Mouse (Mus musculus): ENCODE measurements around the gene Prmt1.

Prmt1 gene

DNA sequence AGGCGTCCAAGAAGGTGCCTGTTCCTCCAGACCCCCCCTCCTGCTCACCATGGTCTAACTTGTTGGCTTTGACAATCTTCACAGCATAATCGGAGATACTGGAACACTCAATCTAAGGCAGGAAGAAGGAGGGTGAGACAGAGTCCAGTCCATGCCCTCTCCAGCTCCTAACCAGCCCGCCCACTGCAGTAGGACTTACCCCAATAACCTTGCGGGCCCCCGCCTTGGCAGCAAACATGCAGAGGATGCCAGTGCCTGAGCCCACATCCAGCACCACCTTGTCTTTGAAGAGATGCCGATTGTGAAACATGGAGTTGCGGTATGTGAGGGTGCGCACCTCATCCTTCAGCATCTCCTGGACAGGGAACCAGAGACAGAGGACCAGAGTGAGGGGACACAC lies 4.8 kb downstream of the Prmt1 start:
- in situ Hi-C loops (cut with MseI, MboI), result no loop called here

DNA sequence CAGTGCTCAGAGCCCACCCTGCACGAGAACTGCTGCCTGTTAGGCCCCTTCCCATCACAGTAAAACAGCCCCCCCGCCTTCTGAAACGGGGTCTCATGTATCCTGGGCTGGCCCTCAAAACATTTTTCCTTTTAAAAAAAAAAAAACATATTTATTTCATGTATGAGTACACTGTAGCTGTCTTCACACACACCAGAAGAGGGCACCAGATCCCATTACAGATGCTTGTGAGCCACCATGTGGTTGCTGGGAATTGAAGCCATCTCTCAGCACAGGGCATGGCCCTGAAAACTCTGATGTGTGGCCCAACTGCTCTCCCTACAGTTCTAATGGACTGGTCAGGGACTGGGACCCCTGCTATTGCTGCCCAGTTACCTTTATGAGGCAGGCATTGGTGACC lies 8.1 kb downstream of the Prmt1 start:
- in situ Hi-C loops (cut with MseI, MboI), result no loop called here

DNA sequence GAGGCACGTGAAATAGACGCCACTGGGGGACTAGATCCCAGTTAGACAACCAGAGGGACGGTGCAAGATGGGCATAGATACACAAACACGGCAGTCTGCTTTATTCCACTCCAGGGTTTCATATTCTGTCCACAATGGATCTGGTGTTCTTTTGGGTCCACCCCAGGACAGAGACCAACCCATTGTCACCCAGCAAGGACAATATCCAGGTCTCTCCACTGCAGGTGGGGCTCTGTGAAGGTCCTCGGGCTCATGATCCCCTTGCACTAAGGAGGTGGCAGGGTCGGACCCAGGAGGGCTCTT lies 11.3 kb downstream of the Prmt1 start:
- in situ Hi-C loops (cut with MseI, MboI), result no loop called here

DNA sequence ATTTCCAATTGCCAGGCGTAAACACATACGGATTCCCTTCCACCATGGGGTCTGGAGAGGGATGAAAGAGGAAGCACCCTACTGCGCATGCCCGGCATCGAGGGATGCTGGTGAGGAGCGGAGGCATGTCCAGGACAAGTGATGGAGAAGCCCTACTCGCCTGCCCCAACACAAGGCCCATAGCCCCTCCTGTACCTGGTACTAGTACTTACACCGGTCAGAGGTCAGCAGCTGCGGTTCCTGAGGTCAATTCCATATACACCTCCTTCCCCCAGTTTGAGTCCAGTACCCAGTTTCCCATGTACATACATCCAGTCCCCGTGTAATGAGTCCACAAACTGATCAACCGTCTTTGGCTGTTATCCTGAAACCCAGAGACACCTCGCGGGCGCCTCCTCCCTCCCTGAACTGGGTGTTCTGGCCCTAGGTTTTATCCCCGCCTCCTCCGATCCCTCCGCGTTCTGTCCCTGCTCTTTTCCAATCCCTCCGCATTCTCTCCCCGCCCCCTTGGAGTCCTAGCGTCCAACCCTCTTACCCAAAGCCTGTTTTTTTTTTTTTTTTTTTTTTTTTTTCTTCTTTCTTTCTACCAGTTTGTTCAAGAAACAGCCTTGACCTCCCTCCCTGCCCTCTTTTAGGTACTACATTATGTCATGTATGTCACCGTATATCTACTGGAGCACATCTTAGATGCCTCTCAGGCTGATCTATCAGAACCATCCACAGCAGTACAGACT lies 11.8 kb downstream of the Prmt1 start, which contains the start of gene Cpt1c:
Gene Cpt1c, minus strand, starts transcription at position 469 of the 734 bp plus-strand sequence.
- in situ Hi-C loops (cut with MseI, MboI), result no loop called here

DNA sequence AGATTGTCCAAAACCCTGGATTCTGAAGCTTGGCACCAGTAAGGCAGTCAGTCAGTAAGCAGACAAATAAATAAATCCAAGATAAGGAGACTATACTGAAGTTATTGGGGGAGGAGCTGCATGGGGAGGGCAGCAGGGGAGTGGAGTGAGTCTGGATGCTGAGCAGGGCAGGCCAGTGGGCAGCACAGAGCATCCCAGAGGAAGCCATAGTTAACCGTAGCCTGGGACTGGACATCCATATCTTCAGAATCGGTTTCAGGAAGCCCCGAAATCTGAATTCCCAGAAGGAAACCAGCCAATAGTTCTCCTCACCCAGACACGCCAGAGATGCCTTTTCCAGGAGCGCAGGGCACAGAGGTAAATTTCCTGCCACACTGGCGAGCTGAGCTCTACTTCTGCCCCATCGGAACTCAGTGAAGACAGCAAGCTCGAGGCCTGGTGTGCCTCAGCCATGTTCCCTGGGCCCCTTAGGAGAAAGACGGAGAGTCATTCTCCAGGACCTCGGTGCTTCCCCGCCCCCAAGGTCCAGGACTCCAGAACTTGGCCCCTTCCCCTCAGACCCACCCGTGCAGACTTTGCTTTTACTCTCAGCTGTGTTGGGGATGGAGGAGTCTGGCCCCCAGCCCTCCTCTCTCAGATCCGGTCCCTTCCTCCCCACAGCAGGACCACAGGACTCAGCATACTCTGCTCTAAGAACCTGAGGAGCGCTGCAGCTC lies 12.8 kb downstream of the Prmt1 start:
- in situ Hi-C loops (cut with MseI, MboI), result no loop called here

DNA sequence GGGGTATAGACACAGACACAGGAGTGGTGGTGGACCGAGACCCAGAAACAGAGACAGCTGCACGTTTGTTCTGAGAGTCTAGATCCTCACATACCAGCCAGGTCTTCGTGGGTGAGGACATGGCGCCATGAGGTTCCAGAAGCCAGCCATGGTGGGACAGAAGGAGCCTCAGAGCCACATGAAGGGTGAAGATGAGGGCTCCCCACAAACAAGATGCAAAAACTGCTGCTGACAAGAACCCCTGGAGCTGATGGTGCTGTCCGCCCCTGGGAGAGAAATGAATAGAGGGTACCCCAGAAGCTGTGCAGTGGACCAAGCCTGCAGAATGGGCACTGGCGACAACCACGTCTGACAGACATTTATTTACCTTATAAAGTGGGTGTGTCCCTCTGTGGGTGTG lies 15.2 kb downstream of the Prmt1 start:
- in situ Hi-C loops (cut with MseI, MboI), result no loop called here

DNA sequence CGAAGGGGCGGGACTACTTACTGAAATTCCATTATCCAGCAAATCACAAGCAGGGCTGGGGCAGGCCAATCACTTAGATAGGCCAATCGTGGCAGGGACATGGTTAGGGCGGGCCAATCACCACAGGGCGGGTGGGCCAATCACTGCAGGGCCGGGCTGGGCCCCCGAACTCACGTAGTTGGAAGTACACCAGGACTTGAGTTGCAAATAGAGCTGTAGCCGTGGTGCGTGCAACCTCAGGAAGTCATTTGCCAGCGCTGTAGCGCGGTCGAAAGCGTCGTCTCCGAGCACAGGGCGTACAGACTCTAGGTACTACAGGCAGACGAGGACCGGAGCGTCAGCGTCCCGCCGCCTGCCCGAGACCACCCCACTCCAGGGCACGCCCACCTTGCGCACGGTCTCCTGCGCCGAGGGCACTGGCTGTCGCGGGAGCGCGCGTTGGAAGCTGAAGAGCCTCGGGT lies 16.1 kb downstream of the Prmt1 start:
- in situ Hi-C loops (cut with MseI, MboI), result no loop called here

DNA sequence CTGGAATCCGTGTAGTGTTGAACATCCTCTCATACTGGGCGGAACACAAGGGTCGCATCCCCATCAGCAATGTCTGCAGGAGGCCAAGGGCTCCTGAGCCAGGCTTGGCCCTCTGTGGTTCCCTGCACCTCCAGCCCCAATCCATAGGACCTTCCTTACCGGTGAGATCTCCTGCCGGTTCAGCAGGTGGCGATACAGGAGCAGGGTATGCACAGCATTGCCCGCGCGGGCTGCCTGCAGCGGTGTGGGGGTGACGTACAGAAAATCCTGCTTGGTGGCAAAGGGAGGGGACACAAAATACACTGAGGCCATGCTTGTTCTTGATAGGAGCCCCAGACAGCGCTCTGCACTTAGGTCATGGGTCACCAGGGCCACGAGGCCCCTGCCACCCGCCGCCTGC lies 19.7 kb downstream of the Prmt1 start:
- in situ Hi-C loops (cut with MseI, MboI), result no loop called here

DNA sequence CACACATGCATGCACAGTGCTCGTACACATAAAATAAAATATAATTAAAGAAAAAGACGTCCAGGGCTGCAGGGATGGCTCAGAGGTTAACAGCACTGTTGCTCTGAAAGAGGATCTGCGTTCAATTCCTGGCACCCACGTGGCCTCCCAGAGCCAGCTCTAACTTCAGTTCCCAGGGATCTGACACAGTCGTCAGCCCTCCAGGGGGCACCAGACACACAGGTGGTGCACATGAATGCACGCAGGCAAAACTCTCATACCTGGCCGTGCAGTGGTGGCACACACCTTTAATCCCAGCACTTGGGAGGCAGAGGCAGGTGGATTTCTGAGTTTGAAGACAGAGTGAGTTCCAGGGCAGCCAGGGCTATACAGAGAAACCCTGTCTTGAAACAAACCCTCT lies 20.4 kb downstream of the Prmt1 start:
- in situ Hi-C loops (cut with MseI, MboI), result no loop called here

DNA sequence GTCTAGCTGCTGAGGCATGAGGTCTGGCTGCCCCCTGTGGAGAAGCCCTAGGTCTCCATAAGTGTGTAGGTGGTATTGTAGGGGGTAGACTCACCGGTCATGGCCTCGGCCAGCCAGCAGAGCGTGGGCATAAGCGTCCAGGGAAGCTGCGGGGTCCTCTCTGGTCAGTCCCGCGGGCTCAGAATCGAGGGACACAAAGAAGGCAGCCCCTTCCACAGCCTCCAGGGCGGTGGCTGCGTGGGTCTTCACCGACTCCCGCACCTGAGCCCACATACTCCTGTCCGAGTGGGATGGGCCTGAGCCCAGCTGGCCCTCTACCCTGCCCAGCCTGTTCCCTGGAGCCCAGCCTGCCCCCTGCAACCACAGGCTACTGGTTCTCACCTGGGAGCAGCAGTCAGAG lies 21.4 kb downstream of the Prmt1 start:
- in situ Hi-C loops (cut with MseI, MboI), result no loop called here

DNA sequence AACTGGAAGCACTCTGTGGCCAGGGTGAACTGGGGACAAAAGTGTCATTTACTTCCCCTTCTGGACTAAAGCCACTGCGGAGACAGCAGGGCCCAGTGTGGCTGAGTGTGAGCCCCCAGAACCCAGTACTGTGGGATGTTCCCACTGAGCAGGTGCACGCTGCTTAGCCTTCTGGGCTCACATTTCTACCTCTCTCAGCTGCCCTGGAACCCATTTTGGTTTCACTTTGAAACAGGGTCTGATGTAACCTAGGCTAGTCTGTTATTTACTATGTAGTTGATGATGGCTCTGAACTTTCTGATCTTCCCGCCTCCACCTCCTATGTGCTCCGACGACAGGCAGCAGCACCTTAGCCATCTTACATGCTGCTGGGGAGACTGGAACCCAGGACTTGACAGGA lies 23.5 kb downstream of the Prmt1 start:
- in situ Hi-C loops (cut with MseI, MboI), result no loop called here

DNA sequence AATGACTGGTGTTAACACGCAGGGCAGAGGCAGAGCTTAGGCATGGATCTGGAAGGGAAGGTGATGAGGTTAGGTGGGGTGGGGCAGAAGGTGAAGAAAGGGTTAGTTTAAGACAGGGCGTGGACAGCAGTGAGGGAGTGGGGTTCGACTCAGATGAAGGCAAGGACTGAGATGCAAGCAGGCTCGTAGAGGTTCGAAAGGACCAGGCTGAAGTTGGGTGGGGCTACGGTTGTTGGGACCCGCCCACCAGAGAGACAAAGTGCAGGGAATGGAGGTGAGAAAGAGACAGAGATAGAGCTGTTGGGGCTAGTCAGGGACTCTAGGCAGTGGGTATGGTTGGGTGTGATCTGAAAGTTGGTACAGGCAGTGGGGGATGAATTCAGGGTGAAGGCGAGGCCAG lies 24.0 kb downstream of the Prmt1 start:
- in situ Hi-C loops (cut with MseI, MboI), result no loop called here

DNA sequence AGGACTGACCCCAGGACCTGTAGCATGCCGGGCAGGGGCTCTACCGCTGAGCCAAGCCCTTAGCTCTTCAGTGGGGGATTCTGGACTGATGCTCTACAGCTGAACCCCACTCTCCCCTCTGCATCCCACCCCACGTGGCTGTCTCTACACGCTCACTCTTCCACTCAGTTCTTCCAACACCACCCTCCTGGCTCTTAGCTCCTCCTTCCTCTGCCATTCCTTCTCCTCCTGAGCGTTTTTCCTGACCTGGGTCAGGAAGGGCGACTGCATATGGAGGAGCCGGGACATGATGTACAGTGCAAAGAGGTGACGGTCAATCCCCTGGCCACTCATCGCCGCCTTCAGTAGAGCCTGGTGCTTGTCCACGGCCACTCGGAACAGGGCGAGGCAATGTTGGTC lies 25.9 kb downstream of the Prmt1 start:
- in situ Hi-C loops (cut with MseI, MboI), result no loop called here

DNA sequence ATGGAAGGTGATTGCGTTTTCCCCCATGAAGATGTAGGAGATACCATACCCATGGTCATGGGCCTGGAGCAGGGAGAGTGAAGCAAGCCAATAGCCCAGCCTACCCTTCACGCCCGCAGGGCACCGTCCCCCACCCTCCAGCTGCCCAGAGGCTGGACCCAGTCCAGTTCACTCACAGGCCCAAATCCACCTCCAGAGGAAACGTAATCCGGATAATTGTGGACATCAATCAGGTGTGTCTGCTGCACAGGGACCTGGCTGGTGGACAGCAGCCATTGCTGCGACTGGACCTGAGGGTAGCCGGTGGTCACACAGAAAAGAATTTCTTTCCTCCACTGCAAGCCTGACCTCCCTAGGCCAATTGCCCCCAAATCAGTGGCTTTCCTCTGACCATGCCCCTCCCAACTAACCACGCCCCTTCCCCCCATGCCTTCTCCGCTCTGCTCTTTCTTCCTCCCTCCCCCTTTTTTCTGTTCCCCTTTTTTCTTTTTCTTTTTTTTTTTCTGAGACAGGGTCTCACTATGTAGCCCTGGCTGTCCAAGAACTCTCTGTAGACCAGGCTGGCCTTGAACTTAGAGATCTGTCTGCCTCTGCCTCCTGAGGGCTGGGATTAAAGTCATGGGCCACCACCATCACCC lies 26.4 kb downstream of the Prmt1 start:
- in situ Hi-C loops (cut with MseI, MboI), result loop anchor here in 1 of 2 experiments (5.0 to 10.0 kb wide), 2 partner anchors 38 to 85 kb away; no protein-coding TSS in a partner anchor

DNA sequence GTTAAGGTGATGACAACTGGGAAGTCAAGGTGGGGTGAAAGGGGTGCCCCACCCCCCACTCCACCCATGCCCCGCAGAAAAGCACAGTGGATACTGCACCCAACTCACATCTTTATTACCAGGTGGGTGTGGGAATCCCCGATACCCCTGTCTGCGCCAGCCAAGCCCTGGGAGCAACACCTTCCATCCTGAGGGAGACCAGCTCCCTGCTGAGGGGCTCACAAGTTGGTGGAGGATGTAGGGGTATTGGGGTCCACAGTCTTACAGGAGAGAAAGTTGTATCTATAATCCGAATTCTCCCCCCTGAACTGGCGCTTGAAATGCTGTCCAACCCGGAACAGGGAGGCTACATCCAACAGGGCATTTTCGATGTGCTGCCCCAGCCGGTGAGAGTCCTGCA lies 27.1 kb downstream of the Prmt1 start:
- in situ Hi-C loops (cut with MseI, MboI), result loop anchor here in 1 of 2 experiments (5.0 to 10.0 kb wide), 2 partner anchors 37 to 84 kb away; no protein-coding TSS in a partner anchor

DNA sequence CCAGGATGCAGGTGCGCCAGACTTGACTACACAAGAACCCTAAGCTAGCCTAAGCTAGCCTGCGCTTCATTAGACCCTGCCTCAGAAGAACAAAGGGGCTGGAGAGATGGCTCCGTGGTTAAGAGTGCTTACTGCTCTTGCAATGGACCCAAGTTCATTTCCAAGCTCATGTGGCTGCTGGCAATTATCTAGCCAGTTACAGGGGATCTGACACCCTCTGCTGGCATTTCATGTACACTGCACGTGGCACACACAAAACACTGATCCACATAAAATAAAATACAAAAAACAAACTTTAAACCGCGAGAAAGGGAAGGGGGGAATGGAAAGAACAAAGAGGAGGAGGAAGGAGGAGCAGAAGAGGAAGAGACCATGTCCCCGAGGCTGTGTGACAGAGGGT lies 28.2 kb downstream of the Prmt1 start:
- in situ Hi-C loops (cut with MseI, MboI), result loop anchor here in 1 of 2 experiments (5.0 to 10.0 kb wide), 2 partner anchors 36 to 83 kb away; no protein-coding TSS in a partner anchor

DNA sequence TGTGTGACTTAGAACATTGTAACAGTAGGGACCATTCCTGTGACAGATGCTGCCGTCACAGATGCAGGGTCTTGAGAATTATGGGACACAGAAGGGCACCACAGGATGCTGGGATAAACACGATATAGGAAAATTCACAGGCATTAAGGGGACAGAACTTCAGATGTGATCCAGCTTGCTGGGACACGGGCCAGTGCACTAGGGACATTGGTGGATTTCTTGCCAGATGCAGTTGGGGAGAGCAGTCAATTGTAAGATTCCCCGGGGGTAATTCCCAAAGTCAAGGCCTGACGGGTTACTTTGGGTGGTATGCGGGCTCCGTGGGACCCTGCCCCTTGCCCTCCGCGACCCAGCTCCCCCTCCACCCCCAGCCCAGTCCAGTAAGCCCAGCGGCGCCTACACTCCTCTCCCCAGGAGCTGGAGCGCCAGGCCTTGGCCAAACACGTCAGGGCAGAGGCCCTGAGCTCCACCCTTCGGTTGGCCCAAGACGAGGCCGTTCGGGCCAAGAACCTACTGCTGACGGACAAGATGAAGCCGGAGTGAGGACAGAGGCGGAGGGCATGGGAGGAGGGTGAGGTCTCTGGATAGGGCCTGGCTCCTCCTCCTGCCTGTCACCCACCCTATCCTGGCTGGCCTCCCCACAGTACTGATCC lies 29.1 kb downstream of the Prmt1 start:
- in situ Hi-C loops (cut with MseI, MboI), result loop anchor here in 1 of 2 experiments (5.0 to 10.0 kb wide), 2 partner anchors 35 to 83 kb away; no protein-coding TSS in a partner anchor

DNA sequence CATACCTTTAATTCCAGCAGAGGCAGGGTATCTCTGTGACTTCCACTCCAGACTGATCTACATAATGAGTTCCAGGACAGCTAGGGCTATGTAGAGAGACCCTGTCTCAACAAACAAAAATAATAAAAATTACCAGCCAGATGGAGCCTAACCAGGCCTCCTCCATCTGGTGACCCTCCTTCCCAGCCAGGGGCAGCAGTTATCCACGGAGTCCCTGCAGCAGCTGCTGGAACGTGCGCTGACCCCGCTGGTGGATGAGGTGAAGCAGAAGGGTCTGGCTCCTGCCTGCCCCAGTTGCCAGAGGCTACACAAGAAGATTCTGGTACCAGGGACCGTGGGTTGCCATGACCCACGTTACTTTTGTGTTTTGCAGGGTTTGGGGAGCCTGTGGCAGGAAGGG lies 30.1 kb downstream of the Prmt1 start:
- in situ Hi-C loops (cut with MseI, MboI), result loop anchor here in 1 of 2 experiments (5.0 to 10.0 kb wide), 2 partner anchors 34 to 81 kb away; no protein-coding TSS in a partner anchor

DNA sequence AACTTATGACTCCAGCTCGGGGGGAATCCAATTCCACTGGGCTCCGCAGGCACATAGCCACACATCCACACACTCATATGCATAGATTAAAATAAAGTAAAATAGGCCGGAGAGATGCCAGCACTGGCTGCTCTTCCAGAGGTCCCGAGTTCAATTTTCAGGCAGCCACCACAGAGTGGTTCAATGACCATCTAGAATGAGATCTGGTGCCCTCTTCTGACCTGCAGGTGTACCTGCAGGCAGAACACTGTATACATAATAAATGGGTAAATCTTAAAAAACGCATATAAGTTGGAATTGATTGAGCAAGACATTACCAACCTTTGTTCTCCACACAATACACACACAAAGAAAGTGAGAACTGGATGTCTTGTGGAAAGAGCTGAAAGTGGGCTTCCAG lies 30.7 kb downstream of the Prmt1 start:
- in situ Hi-C loops (cut with MseI, MboI), result loop anchor here in 1 of 2 experiments (5.0 to 10.0 kb wide), 2 partner anchors 33 to 81 kb away; no protein-coding TSS in a partner anchor

DNA sequence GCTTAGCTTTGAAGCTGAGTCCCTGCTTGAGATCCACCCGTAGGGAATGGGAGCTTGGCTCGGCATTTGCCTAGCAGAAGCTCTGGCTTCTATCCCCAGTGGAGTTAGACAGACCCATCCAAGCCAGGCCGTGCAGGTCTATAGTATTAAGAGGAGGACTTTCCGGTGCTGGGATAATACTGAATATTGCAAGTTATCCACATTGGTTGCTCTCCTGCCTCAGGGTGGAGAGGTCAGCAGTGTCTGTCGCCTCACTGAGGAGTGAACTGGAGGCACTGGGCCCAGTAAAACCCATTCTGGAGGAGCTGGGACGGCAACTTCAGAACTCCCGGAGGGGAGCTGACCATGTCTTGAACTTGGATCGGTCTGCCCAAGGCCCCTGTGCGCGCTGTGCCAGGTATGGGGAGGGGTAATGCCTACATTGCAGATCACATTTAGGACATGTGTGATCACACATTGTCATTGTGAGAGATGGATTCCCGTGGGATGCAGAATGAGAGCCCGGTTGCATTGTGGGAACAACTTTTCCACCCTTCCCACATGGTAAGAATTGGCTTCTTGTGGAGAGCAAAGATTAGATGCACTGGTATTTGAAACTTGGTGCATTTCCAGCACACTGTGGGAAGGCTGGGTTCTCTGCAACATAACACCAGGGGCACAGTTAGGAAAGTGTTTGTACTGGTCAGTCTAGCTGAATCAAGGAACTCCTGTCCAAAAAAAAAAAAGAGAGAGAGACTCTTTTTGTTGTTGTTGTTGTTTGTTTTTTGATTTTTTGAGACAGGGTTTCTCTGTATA lies 32.1 kb downstream of the Prmt1 start:
- in situ Hi-C loops (cut with MseI, MboI), result loop anchor here in 1 of 2 experiments (10.0 kb wide), 1 partner anchor 79 kb away; no protein-coding TSS in a partner anchor

DNA sequence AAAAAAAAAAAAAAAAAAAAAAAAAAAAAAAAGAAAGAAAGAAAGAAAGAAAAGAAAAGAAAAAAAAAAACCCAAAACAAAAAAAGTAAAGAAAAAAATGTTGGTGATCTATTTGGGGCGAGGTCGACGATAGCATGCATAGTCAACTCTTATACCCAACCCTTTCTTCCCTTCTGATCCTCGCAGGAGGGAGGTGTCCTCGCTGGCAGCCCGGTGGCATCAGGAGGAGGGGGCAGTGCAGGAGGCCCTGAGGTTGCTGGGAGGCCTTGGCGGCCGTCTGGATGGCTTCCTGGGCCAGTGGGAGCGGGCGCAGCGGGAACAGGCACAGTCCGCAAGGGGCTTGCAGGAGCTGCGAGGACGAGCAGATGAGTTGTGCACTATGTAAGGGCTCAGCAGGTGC lies 32.8 kb downstream of the Prmt1 start:
- in situ Hi-C loops (cut with MseI, MboI), result loop anchor here in 1 of 2 experiments (10.0 kb wide), 1 partner anchor 79 kb away; no protein-coding TSS in a partner anchor
